Mouse (Mus musculus) limb, embryonic 14.5 days (tissue): ENCODE data around the gene Slc27a4. TPM values are rescaled to one million over a fixed set of nuclear protein-coding genes. Genes with fewer than 3 reads are reported as not detected.
A peak's percentile ranks its signal among the peaks of the same experiment; 100 is the strongest.

Experiments
- ATAC-seq: fragments of 200-750 bp; cut with Nextera tagmentation; 2 replicates; pipeline ENCODE4 v1.8.0; 2017; ENCODE audit warnings: low read depth, moderate number of reproducible peaks, moderate TSS enrichment; ENCODE audit not compliant: low FRiP score
- DNase-seq: peaks from one replicate; pipeline ENCODE4 v3.0.0-alpha.2; 2015; ENCODE audit warnings: low spot score
- H3K27ac ChIP-seq: fragments of 300-500 bp; sonication (generic); replicated peaks from 2 replicates; pipeline ENCODE4 v1.5.1; 2014; ENCODE audit warnings: low read depth, mild to moderate bottlenecking, low read length, moderate library complexity, mixed read lengths
- H3K27me3 ChIP-seq: fragments of 300-500 bp; sonication (generic); 2 replicates; pipeline ENCODE4 v1.6.1; 2014; ENCODE audit warnings: low read length, mixed read lengths; ENCODE audit not compliant: control insufficient read depth, insufficient read depth
- H3K36me3 ChIP-seq: fragments of 300-500 bp; sonication (generic); 2 replicates; pipeline ENCODE4 v1.6.1; 2014; ENCODE audit warnings: mild to moderate bottlenecking, low read length, moderate library complexity, mixed read lengths; ENCODE audit not compliant: control insufficient read depth, insufficient read depth
- H3K4me1 ChIP-seq: fragments of 300-500 bp; sonication (generic); 2 replicates; pipeline ENCODE4 v1.6.1; 2014; ENCODE audit warnings: antibody characterized with exemption, low read length, mixed read lengths; ENCODE audit not compliant: control insufficient read depth, insufficient read depth
- H3K4me2 ChIP-seq: fragments of 300-500 bp; sonication (generic); replicated peaks from 2 replicates; pipeline ENCODE4 v1.6.1; 2014; ENCODE audit warnings: low read depth, mild to moderate bottlenecking, low read length, moderate library complexity; ENCODE audit not compliant: severe bottlenecking
- H3K4me3 ChIP-seq: fragments of 300-500 bp; sonication (generic); replicated peaks from 2 replicates; pipeline ENCODE4 v1.5.1; 2014; ENCODE audit warnings: low read length
- H3K9ac ChIP-seq: fragments of 300-500 bp; sonication (generic); 2 replicates; pipeline ENCODE4 v1.6.1; 2014; ENCODE audit warnings: mild to moderate bottlenecking, low read depth, low read length, moderate library complexity; ENCODE audit not compliant: severe bottlenecking
- H3K9me3 ChIP-seq: fragments of 300-500 bp; sonication (generic); 2 replicates; pipeline ENCODE4 v1.6.1; 2016; ENCODE audit warnings: low read length; ENCODE audit not compliant: control insufficient read depth
- POLR2A ChIP-seq: fragments of 200-500 bp; IDR thresholded peaks from 2 replicates; pipeline ENCODE4 v1.8.0; 2012; ENCODE audit warnings: inconsistent platforms, mild to moderate bottlenecking, moderate library complexity, borderline replicate concordance; ENCODE audit not compliant: insufficient read depth, insufficient read length; ENCODE audit errors: extremely low read depth
- WGBS: fragments of 180-500 bp; shearing (Covaris S2); extraction: QIAGEN DNeasy Blood & Tissue Kit; methylation state at CpG from one replicate; pipeline ENCODE4 v1.1.7; 2014; 5-methylcytosine and 5-hydroxymethylcytosine counted together
- polyA plus RNA-seq, 2 experiments: library from polyadenylated mRNA; depleted of rRNA in 1 of 2; stranded (reverse) in 1 of 2; unstranded in 1 of 2; fragments of >200 nt; fragmentation: Nextera tagmentation in 1 of 2; extraction: Ambion mirVana in 1 of 2; gene quantifications; 2 replicates each; pipeline versions ENCODE4 v1.2.1 to v1.2.3; 2012 to 2014

Gene Slc27a4
- polyA plus RNA-seq (2012; rRNA removed), result 24.0 and 29.7 TPM in 2 replicates
- polyA plus RNA-seq (2014; fragmentation: Nextera tagmentation; extraction: Ambion mirVana), result 17.1 and 17.7 TPM in 2 replicates

DNA sequence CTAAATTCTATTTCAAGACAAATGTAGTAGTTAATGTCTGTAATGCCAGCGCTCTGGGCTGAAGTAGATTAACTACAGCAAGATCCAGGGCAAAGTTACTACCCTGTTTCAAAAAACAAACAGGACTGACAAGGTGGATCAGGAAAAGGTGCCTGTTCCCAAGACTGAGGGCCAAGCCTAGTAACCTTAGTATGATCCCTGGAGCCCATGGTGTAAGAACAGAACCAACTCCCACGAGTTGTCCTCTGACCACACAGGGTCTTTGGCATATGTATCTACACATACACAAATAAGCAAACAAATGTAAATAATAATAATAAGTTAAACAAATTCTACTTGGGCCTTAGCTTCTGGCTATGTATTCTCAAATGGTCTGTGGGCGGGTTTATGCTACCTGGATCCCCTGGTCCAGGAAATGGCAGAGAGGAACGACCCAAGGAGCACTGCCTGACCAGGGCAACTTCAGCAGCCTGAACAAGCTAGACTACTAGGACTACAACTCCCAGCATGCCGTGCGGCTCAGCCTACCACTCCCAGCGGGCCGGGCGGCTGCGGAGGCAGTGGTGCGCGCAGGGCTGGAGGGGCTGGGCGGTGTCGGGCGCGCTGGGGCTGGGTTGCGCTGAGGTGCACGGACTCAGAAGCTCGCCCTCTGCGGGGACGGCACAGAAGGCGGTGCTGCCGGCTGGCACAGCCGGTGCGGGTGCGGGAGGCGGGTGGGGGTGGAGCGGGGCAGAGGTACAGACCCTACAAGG, at the start of gene Slc27a4:
Gene Slc27a4, plus strand, starts transcription at position 560 of the 752 bp plus-strand sequence.
- ATAC-seq, result peak; percentile 96
- H3K27me3 ChIP-seq, result no peaks in the 10 kb centered on the region
- peak within 1 kb of the TSS; percentile 77 for H3K4me2 ChIP-seq
- DNase-seq, result peak; percentile 97
- peaks cover 24% of the 10 kb centered on the region for H3K36me3 ChIP-seq
- peaks cover 12% of the 10 kb centered on the region for H3K4me1 ChIP-seq
- peak within 1 kb of the TSS; percentile 65 for H3K27ac ChIP-seq
- H3K4me3 ChIP-seq, result peak within 1 kb of the TSS; percentile 80
- 0 out of 2 replicates have a peak, but pooled peaks have one; percentile 29 for TF ChIP-seq POLR2A
- WGBS, result 7% methylated on average over 22 of the region's 28 CpGs
- no peaks in the 10 kb centered on the region for H3K9me3 ChIP-seq
- peak within 1 kb of the TSS; percentile 75 for H3K9ac ChIP-seq

- DNase-seq (no peak), ATAC-seq (no peak)
- no peak overlapping the region for H3K27ac ChIP-seq
- H3K4me1 ChIP-seq, result no peaks in the 10 kb centered on the region
- H3K36me3 ChIP-seq, result no peaks in the 10 kb centered on the region
- peaks cover 23% of the 10 kb centered on the region for H3K27me3 ChIP-seq
- no peak overlapping the region for H3K9ac ChIP-seq
- H3K4me2 ChIP-seq, result no peak overlapping the region
- H3K9me3 ChIP-seq, result no peaks in the 10 kb centered on the region
- H3K4me3 ChIP-seq, result no peak overlapping the region
- no peak for TF ChIP-seq POLR2A
Measured at GRCm38 (mm10) chr2:29755693-29756092, 46.7 kb upstream of the Slc27a4 start.

GRCm38 (mm10) chr2:29764831-29765230, 37.6 kb upstream of the Slc27a4 start:
- no peak for ATAC-seq
- no peak overlapping the region for H3K4me3 ChIP-seq

GRCm38 (mm10) chr2:29767976-29768709, 34.3 kb upstream of the Slc27a4 start:
- no peak for DNase-seq
- WGBS, result 54% methylated on average over 11 of the region's 11 CpGs

More at GRCm38 (mm10) chr2:29764831-29765230, 37.6 kb upstream of the Slc27a4 start:
- 8% methylated on average over 1 of the region's 1 CpGs for WGBS
- no peak overlapping the region for H3K27ac ChIP-seq
- H3K4me1 ChIP-seq, result no peaks in the 10 kb centered on the region
- H3K9me3 ChIP-seq, result no peaks in the 10 kb centered on the region
- H3K4me2 ChIP-seq, result no peak overlapping the region
- H3K27me3 ChIP-seq, result no peaks in the 10 kb centered on the region
- peak; percentile 74 for DNase-seq
- no peak for TF ChIP-seq POLR2A
- H3K36me3 ChIP-seq, result no peaks in the 10 kb centered on the region
- H3K9ac ChIP-seq, result no peak overlapping the region

GRCm38 (mm10) chr2:29768901-29769300, 33.5 kb upstream of the Slc27a4 start:
- ATAC-seq, result no peak
- Histone ChIP-seq H3K9me3 (no peaks in the 10 kb centered on the region), H3K36me3 (no peaks in the 10 kb centered on the region), H3K27ac (no peak overlapping the region), H3K4me2 (no peak overlapping the region), H3K4me3 (no peak overlapping the region), H3K27me3 (no peaks in the 10 kb centered on the region), H3K4me1 (no peaks in the 10 kb centered on the region), H3K9ac (no peak overlapping the region)
- DNase-seq, result no peak
- TF ChIP-seq POLR2A, result no peak
- WGBS, result 57% methylated on average over 9 of the region's 9 CpGs

More at GRCm38 (mm10) chr2:29767976-29768709, 34.3 kb upstream of the Slc27a4 start:
- H3K27me3 ChIP-seq, result no peaks in the 10 kb centered on the region
- H3K4me1 ChIP-seq, result no peaks in the 10 kb centered on the region
- H3K4me2 ChIP-seq, result no peak overlapping the region
- no peak overlapping the region for H3K27ac ChIP-seq
- H3K36me3 ChIP-seq, result no peaks in the 10 kb centered on the region
- no peak overlapping the region for H3K4me3 ChIP-seq
- ATAC-seq, result no peak
- no peak for TF ChIP-seq POLR2A
- no peak overlapping the region for H3K9ac ChIP-seq
- H3K9me3 ChIP-seq, result no peaks in the 10 kb centered on the region
